Mouse (Mus musculus) cerebellum, postnatal 10 days (tissue): ENCODE data around the gene Ccdc60.
A peak's percentile ranks its signal among the peaks of the same experiment; 100 is the strongest.
"Not testable (repeated sequence)": the region's sequence is repeated elsewhere in the genome, so short reads cannot be mapped to it uniquely, and the experiment has no call there.

Experiments used
- DNase-seq, 2 experiments: peaks; one replicate each; pipeline ENCODE4 v3.0.0; 2021; ENCODE audit warnings: mixed read lengths in 2 of 2

Gene Ccdc60

GRCm38 (mm10) chr5:116288849-116289570 lies at the start of gene Ccdc60:
Gene Ccdc60 (minus strand): TSS chr5:116288985.
- peak; percentile 52 to 61 for DNase-seq

GRCm38 (mm10) chr5:116336191-116336590 lies 47.4 kb upstream of the Ccdc60 start:
- DNase-seq, result peak; percentile 51 to 67

- no peak for DNase-seq
These were observed 40.1 kb upstream of the Ccdc60 start for GRCm38 (mm10) chr5:116328911-116329310.

- no peak for DNase-seq
These were observed 34.6 kb upstream of the Ccdc60 start for GRCm38 (mm10) chr5:116323401-116323800.

- DNase-seq, result peak; percentile 55 to 57
These were observed 33.7 kb upstream of the Ccdc60 start for GRCm38 (mm10) chr5:116322365-116323027.

GRCm38 (mm10) chr5:116313711-116314110 lies 24.9 kb upstream of the Ccdc60 start:
- peak; percentile 50 to 65 for DNase-seq

- peak; percentile 48 to 51 for DNase-seq
These were observed 23.4 kb upstream of the Ccdc60 start for GRCm38 (mm10) chr5:116312111-116312737.

- no peak for DNase-seq
These were observed 22.9 kb upstream of the Ccdc60 start for GRCm38 (mm10) chr5:116311636-116312035.

- DNase-seq, result peak; percentile 65 to 76
These were observed 20.6 kb upstream of the Ccdc60 start for GRCm38 (mm10) chr5:116309383-116309801.

- no peak for DNase-seq
These were observed 16.8 kb upstream of the Ccdc60 start for GRCm38 (mm10) chr5:116305557-116305956.

GRCm38 (mm10) chr5:116305146-116305545 lies 16.4 kb upstream of the Ccdc60 start:
- not testable (repeated sequence) for DNase-seq

GRCm38 (mm10) chr5:116300984-116301383 lies 12.2 kb upstream of the Ccdc60 start:
- no peak for DNase-seq

GRCm38 (mm10) chr5:116293501-116293900 lies 4.7 kb upstream of the Ccdc60 start:
- no peak for DNase-seq

- no peak for DNase-seq
These were observed 1.8 kb upstream of the Ccdc60 start for GRCm38 (mm10) chr5:116290584-116290983.

GRCm38 (mm10) chr5:116289897-116290296 lies 1.1 kb upstream of the Ccdc60 start:
- DNase-seq, result no peak

- no peak for DNase-seq
These were observed 602 bp downstream of the Ccdc60 start for GRCm38 (mm10) chr5:116288183-116288582.

- no peak for DNase-seq
These were observed 3.1 kb downstream of the Ccdc60 start for GRCm38 (mm10) chr5:116285532-116286176.

- DNase-seq, result peak in 1 of 2 experiments; percentile 56
These were observed 8.3 kb downstream of the Ccdc60 start for GRCm38 (mm10) chr5:116280518-116280917.

GRCm38 (mm10) chr5:116278436-116278918 lies 10.3 kb downstream of the Ccdc60 start:
- no peak for DNase-seq

GRCm38 (mm10) chr5:116277951-116278350 lies 10.8 kb downstream of the Ccdc60 start:
- DNase-seq, result no peak

GRCm38 (mm10) chr5:116274818-116275217 lies 14.0 kb downstream of the Ccdc60 start:
- DNase-seq, result peak in 1 of 2 experiments; percentile 54

GRCm38 (mm10) chr5:116274365-116274764 lies 14.4 kb downstream of the Ccdc60 start:
- DNase-seq, result no peak
